Mouse (Mus musculus) forebrain, embryonic 16.5 days (tissue): ENCODE results near the gene Cntn1. TPM values are rescaled to one million over a fixed set of nuclear protein-coding genes. Genes with fewer than 3 reads are reported as not detected.
"Not testable (repeated sequence)": the region's sequence is repeated elsewhere in the genome, so short reads cannot be mapped to it uniquely, and the experiment has no call there.

ENCODE experiments used
- ATAC-seq: fragments of 200-750 bp; cut with Nextera tagmentation; 2 replicates; pipeline ENCODE4 v1.8.0; 2017; ENCODE audit warnings: mild to moderate bottlenecking, moderate library complexity
- H3K27ac ChIP-seq: fragments of 300-500 bp; sonication (generic); 2 replicates; pipeline ENCODE4 v1.5.1; 2014; ENCODE audit warnings: low read length, control low read depth
- H3K27me3 ChIP-seq: fragments of 300-500 bp; sonication (generic); replicated peaks from 2 replicates; pipeline ENCODE4 v1.6.1; 2014; ENCODE audit warnings: low read length; ENCODE audit not compliant: control insufficient read depth, insufficient read depth
- H3K36me3 ChIP-seq: fragments of 300-500 bp; sonication (generic); 2 replicates; pipeline ENCODE4 v1.6.1; 2014; ENCODE audit not compliant: control insufficient read depth, insufficient read depth
- H3K4me1 ChIP-seq: fragments of 300-500 bp; sonication (generic); replicated peaks from 2 replicates; pipeline ENCODE4 v1.6.1; 2014; ENCODE audit warnings: low read length; ENCODE audit not compliant: control insufficient read depth, insufficient read depth
- H3K4me2 ChIP-seq: fragments of 300-500 bp; sonication (generic); 2 replicates; pipeline ENCODE4 v1.6.1; 2014; ENCODE audit warnings: mild to moderate bottlenecking, low read length, control low read depth
- H3K4me3 ChIP-seq: fragments of 300-500 bp; sonication (generic); replicated peaks from 2 replicates; pipeline ENCODE4 v1.5.1; 2014; ENCODE audit warnings: mild to moderate bottlenecking, low read length, control low read depth
- H3K9ac ChIP-seq: fragments of 300-500 bp; sonication (generic); replicated peaks from 2 replicates; pipeline ENCODE4 v1.6.1; 2014; ENCODE audit warnings: low read depth, low read length, control low read depth
- H3K9me3 ChIP-seq: fragments of 300-500 bp; sonication (generic); 2 replicates; pipeline ENCODE4 v1.6.1; 2016; ENCODE audit warnings: low read length; ENCODE audit not compliant: control insufficient read depth
- WGBS: fragments of 180-500 bp; shearing (Covaris S2); extraction: QIAGEN DNeasy Blood & Tissue Kit; methylation state at CpG from one replicate; pipeline ENCODE4 v1.1.7; 2014; 5-methylcytosine and 5-hydroxymethylcytosine counted together
- polyA plus RNA-seq: library from polyadenylated mRNA; unstranded; fragments of >200 nt; fragmentation: Nextera tagmentation; extraction: Ambion mirVana; gene quantifications from 2 replicates; pipeline ENCODE4 v1.2.1, GENCODE M21; 2015

Gene Cntn1
- polyA plus RNA-seq, 1 experiment from 2014 or later: 40.7 TPM

DNA sequence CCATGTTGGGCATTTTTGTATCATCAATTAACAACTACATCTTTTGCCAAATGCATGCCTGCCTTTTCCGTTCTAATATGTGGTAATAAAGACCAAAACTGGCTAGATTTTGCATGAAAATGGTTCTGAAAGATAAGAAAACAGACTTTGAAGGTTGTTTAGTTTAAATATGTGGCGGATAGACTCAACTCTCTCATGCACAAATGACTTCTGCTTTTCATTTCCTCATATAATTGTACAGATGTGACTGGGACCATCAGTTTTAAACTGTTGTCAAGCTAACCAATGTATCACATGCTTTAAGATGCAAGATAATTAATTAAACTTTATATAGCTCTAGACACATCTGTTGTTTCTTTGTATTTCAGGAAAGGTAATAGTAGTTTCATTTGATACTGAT is 290.5 kb downstream of the Cntn1 start:
- no peak for ATAC-seq
- no peak overlapping the region for H3K4me3 ChIP-seq
- no peaks in the 10 kb centered on the region for H3K27me3 ChIP-seq
- H3K9me3 ChIP-seq: no peaks in the 10 kb centered on the region
- H3K9ac ChIP-seq: no peak overlapping the region
- no peaks in the 10 kb centered on the region for H3K4me1 ChIP-seq
- H3K36me3 ChIP-seq: no peaks in the 10 kb centered on the region
- no peak overlapping the region for H3K27ac ChIP-seq
- WGBS: 81% methylated on average over 2 of the region's 2 CpGs
- H3K4me2 ChIP-seq: no peak overlapping the region

DNA sequence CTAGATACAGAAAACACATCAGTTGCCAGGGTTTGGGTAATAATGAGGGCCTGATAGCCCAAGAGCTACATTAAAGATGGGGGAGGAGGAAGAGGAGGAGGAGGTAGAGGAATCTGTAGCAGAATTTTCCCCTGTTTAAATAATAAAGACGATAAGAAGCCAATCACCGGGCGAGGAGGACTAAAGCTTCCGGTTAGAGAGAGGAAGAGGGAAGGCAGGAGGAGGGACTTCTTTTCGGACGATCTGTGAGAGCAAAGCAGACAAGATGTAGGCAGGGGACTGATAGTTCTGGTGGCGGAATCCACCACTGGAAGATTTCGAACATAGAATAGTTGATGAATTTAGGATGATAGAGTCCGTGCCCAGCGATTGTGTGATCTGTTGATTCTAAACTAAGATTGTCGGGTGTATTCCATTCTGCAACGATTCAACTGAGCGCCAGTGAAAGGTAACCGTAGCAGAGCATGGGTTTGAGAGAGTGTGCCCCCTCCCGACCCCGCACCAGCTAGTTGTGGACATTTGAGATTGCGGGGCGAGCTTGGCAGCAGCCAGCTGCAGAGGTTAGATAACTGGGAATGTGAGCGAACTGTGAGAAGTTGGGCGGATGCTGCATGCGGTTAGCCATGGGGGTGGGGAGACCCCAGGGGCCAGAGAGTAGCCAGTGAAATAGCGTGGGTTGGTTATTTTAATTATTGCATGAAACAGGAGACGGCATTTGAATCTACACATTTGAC is 293.3 kb downstream of the Cntn1 start:
- Histone ChIP-seq H3K9me3 (no peaks in the 10 kb centered on the region), H3K4me2 (no peak overlapping the region), H3K27ac (no peak overlapping the region), H3K4me3 (0 out of 2 replicates have a peak overlapping the region, but pooled peaks have one; percentile 7), H3K36me3 (no peaks in the 10 kb centered on the region), H3K27me3 (no peaks in the 10 kb centered on the region), H3K4me1 (no peaks in the 10 kb centered on the region), H3K9ac (no peak overlapping the region)
- 83% methylated on average over 23 of the region's 23 CpGs for WGBS
- no peak for ATAC-seq

DNA sequence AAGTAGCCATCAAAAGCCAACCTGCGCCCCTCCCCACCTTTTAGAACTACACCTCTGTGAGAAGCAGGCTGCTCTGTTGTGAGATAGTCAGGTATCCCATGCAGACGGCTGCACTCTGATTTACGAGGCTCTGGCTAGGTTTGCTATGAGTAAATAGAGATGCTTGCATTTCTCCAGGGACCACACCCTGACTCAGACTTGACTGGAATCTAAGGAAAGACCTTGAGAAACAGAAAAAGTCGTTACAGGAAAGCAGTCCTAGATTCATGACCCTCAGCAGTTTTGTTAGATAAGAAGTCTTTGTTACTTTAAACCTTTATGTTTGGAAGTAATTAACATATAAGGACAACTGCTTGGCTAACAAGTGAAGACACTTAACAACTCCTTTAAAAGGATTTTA is 296.5 kb downstream of the Cntn1 start:
- WGBS: 64% methylated on average over 4 of the region's 4 CpGs
- no peak overlapping the region for H3K9ac ChIP-seq
- H3K4me1 ChIP-seq: no peaks in the 10 kb centered on the region
- no peaks in the 10 kb centered on the region for H3K9me3 ChIP-seq
- H3K27me3 ChIP-seq: no peaks in the 10 kb centered on the region
- H3K27ac ChIP-seq: no peak overlapping the region
- no peaks in the 10 kb centered on the region for H3K36me3 ChIP-seq
- H3K4me2 ChIP-seq: no peak overlapping the region
- ATAC-seq: no peak
- H3K4me3 ChIP-seq: no peak overlapping the region

DNA sequence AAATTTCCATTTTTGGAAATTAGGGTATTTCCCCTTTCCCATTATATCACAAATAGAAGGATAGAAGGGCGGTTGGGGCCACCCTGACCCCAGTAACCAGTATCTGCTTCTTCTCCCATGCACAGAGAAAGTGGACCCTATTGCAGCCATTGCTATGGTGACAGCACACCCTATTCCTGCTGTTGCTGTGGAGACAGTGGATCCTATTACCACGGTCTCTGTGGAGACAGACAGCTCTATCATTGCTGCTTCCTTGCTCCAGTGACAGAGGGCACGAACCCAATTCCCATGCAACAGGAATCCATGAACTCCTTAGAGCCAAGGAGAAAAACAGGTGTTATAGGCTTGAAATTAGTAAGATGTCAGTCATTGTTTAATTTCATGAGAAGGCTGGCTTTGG is 296.9 kb downstream of the Cntn1 start:
- Histone ChIP-seq H3K27ac (no peak overlapping the region), H3K9me3 (no peaks in the 10 kb centered on the region), H3K9ac (no peak overlapping the region), H3K4me2 (no peak overlapping the region), H3K4me3 (no peak overlapping the region), H3K36me3 (no peaks in the 10 kb centered on the region), H3K27me3 (no peaks in the 10 kb centered on the region), H3K4me1 (no peaks in the 10 kb centered on the region)
- ATAC-seq: peak; percentile 55; the same call in 1 of the 2 replicates
- 44% methylated on average over 3 of the region's 3 CpGs for WGBS

DNA sequence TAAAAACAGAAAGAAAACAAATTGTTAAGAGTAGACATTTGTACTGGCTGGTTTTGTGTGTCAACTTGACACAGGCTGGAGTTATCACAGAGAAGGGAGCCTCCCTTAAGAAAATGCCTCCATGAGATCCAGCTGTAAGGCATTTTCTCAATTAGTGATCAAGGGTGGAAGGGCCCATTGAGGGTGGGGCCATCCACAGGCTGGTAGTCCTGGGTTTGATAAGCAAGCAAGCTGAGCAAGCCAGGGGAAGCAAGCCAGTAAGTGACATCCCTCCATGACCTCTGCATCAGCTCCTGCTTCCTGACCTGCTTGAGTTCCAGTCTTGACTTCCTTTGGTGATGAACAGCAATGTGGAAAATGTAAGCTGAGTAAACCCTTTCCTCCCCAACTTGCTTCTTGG is 297.5 kb downstream of the Cntn1 start:
- not testable (repeated sequence) for H3K36me3 ChIP-seq, ATAC-seq, H3K4me1 ChIP-seq, H3K9me3 ChIP-seq, H3K4me2 ChIP-seq, H3K27me3 ChIP-seq, H3K27ac ChIP-seq, H3K4me3 ChIP-seq, H3K9ac ChIP-seq

DNA sequence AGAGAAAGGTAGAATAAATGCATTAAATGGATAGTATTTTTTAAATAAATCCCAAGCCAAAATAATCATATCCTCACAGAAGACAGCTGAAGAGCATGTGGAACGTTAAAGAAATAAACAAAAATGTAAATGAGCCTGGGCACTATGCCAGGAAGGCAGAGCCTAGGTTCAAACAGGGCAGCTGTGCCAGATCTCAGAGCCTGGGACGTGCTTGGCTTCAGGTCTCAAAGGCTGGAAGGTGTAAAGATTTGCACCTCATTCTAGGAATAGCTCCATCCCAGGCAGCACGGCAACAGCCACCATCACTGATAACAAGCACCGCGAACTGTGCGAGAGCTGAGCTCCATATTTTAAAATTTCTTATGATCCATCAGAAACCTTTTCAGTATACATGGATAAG is 313.2 kb downstream of the Cntn1 start:
- Histone ChIP-seq H3K27ac (no peak overlapping the region), H3K4me3 (no peak overlapping the region), H3K27me3 (no peaks in the 10 kb centered on the region), H3K4me2 (no peak overlapping the region), H3K4me1 (peaks cover 6% of the 10 kb centered on the region), H3K9ac (no peak overlapping the region), H3K9me3 (no peaks in the 10 kb centered on the region), H3K36me3 (no peaks in the 10 kb centered on the region)
- 36% methylated on average over 6 of the region's 6 CpGs for WGBS
- ATAC-seq: peak; percentile 90

DNA sequence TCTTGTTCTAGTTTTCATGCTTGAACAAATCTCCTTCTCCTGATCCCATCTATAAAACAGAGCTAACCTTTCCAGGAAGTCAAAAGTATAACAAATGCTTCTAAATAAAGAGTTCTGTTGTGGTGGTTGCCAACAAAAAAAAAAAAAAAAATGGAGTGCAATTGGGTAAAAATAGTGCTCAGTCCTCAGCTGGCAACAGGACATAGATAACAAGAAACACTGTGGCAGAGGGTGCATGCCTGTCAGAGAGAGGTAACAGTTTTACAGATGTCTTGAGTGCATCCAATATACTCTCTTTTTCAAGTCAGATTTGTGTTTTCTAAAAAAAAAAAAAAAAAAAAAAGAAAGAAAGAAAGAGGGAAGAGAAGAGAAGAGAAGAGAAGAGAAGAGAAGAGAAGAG is 313.6 kb downstream of the Cntn1 start:
- no peaks in the 10 kb centered on the region for H3K36me3 ChIP-seq
- ATAC-seq: no peak; the same call in 1 of the 2 replicates

More for the DNA sequence above, 313.6 kb downstream of the Cntn1 start:
- H3K27me3 ChIP-seq: no peaks in the 10 kb centered on the region
- H3K9me3 ChIP-seq: no peaks in the 10 kb centered on the region
- no peak overlapping the region for H3K4me3 ChIP-seq
- no peak overlapping the region for H3K9ac ChIP-seq
- H3K27ac ChIP-seq: no peak overlapping the region
- peaks cover 6% of the 10 kb centered on the region for H3K4me1 ChIP-seq
- H3K4me2 ChIP-seq: no peak overlapping the region

Other genes starting within 250 kb of the Cntn1 start
- not detected in 2 replicates for gene Smgc, start 212.9 kb upstream of the Cntn1 start, polyA plus RNA-seq